Mouse (Mus musculus): ENCODE results near the gene Cebpb. TPM values are rescaled to one million over a fixed set of nuclear protein-coding genes. Genes with fewer than 3 reads are reported as not detected.

Gene Cebpb
- polyA plus RNA-seq, 1 experiment from 2014 or later, result 108 TPM

DNA sequence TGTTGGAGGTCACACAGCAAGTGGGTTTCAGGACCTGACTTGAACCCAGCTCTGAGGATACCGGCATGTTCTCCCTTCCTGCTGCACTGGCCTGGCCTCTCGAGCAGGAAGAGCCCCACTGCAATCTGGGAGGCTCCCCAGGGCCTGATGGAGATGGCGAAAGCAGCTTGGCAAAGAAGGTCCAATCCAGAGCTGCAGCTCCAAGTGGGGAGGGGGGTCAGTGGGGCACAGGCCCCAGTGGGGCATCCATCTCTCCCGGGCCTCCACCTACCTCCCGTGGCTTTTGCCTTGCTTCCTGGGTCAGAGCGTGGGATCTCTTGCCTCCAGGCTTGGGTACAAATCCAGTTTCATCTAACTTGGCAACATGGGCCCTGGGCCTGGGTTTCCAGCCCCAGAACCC is 13.4 kb downstream of the Cebpb start:
- no peaks in the 10 kb centered on the region for H3K4me1 ChIP-seq (ENCODE audit: insufficient read depth, low read depth, low read length)
- no peaks in the 10 kb centered on the region for H3K9me3 ChIP-seq (ENCODE audit: low read length)
- no peaks in the 10 kb centered on the region for H3K27me3 ChIP-seq (replicated peaks; ENCODE audit: insufficient read depth, low read length)
- H3K27ac ChIP-seq (ENCODE audit: low read length), result no peak overlapping the region
- H3K4me2 ChIP-seq (replicated peaks; ENCODE audit: low read depth, low read length), result no peak overlapping the region
- H3K4me3 ChIP-seq (ENCODE audit: low read depth, low read length), result no peak overlapping the region
- DNase-seq (ENCODE audit: low spot score) (no peak), ATAC-seq (no peak)
- TF ChIP-seq EP300 (IDR thresholded peaks at IDR 0.05) (no peak), CTCF (IDR thresholded peaks at IDR 0.05) (no peak)
- no peaks in the 10 kb centered on the region for H3K36me3 ChIP-seq (ENCODE audit: insufficient read depth, low read length)
- H3K9ac ChIP-seq (replicated peaks; ENCODE audit: low read depth), result no peak overlapping the region
- 73% methylated on average over 6 of the region's 6 CpGs for WGBS

DNA sequence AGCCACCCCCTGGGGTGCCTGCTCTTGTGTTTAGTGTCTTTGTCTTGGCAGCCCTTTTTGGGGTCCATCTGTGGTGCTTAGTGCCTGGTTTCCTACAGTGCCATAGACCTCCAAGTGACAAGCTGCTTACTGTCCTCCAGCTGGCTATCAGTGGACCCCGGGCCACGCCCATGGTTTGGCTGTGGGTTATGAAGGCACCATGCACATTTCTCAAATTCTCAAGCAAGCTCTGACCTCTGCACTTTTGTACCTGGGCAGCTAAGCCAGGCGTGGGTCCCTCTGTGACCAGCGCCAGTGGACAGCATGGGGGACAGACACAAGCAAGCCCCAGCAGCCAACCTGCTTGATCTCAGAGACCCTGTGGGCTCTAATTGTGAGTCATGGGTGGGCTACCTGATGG is 15.7 kb downstream of the Cebpb start:
- no peaks in the 10 kb centered on the region for H3K27me3 ChIP-seq (replicated peaks; ENCODE audit: insufficient read depth, low read length)
- H3K36me3 ChIP-seq (ENCODE audit: insufficient read depth, low read length), result no peaks in the 10 kb centered on the region
- ATAC-seq, result no peak
- no peak overlapping the region for H3K27ac ChIP-seq (ENCODE audit: low read length)
- H3K4me3 ChIP-seq (ENCODE audit: low read depth, low read length), result no peak overlapping the region
- no peak overlapping the region for H3K4me2 ChIP-seq (replicated peaks; ENCODE audit: low read depth, low read length)
- no peak for TF ChIP-seq CTCF (IDR thresholded peaks at IDR 0.05)
- TF ChIP-seq EP300 (IDR thresholded peaks at IDR 0.05), result no peak
- DNase-seq (ENCODE audit: low spot score), result no peak
- no peaks in the 10 kb centered on the region for H3K4me1 ChIP-seq (ENCODE audit: insufficient read depth, low read depth, low read length)
- 86% methylated on average over 4 of the region's 4 CpGs for WGBS
- no peaks in the 10 kb centered on the region for H3K9me3 ChIP-seq (ENCODE audit: low read length)
- H3K9ac ChIP-seq (replicated peaks; ENCODE audit: low read depth), result no peak overlapping the region

DNA sequence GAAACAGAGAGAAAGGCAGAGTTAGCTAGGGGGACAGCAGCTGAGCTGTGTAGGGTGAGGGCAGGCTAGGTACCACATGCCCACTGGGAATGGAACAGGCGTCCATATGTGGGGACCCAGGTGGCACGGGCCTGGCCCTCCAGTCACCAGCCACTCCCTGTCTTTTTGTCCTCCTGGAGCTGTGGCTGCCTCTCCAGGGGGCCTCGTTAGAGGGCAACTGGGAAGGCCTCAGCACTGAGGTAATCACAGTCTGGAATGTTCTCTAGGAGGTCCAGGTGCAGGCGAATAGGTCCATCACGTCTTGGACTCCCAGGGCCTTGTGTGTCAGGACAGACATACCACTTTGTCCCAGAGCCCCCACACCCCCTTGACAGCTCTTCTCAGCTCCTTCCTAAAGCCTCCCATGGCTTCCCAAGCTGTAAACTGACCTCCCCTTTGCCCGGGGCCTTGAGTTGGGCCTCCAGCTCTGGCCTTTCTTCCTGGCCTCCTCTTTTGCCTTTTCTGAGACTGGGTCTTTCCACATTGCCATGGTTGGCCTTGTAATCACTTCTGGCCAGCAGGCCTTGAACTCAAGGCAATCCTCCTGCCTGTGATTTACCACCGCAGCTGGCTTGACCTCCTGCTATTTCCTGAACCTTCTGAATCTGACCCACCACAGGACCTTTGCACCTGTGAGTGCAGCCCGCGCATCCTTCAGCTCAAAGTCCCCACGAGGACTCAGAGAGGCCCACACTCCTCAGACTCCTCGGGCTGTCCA is 17.6 kb downstream of the Cebpb start:
- Histone ChIP-seq H3K4me2 (replicated peaks; ENCODE audit: low read depth, low read length) (no peak overlapping the region), H3K27ac (ENCODE audit: low read length) (no peak overlapping the region), H3K36me3 (ENCODE audit: insufficient read depth, low read length) (no peaks in the 10 kb centered on the region), H3K9me3 (ENCODE audit: low read length) (no peaks in the 10 kb centered on the region), H3K4me1 (ENCODE audit: insufficient read depth, low read depth, low read length) (no peaks in the 10 kb centered on the region), H3K9ac (replicated peaks; ENCODE audit: low read depth) (no peak overlapping the region), H3K27me3 (replicated peaks; ENCODE audit: insufficient read depth, low read length) (no peaks in the 10 kb centered on the region), H3K4me3 (ENCODE audit: low read depth, low read length) (no peak overlapping the region)
- peak; percentile 56 for DNase-seq (ENCODE audit: low spot score)
- ATAC-seq, result peak; percentile 59
- TF ChIP-seq CTCF (IDR thresholded peaks at IDR 0.05) (no peak), EP300 (IDR thresholded peaks at IDR 0.05) (no peak)
- WGBS, result 69% methylated on average over 10 of the region's 11 CpGs

DNA sequence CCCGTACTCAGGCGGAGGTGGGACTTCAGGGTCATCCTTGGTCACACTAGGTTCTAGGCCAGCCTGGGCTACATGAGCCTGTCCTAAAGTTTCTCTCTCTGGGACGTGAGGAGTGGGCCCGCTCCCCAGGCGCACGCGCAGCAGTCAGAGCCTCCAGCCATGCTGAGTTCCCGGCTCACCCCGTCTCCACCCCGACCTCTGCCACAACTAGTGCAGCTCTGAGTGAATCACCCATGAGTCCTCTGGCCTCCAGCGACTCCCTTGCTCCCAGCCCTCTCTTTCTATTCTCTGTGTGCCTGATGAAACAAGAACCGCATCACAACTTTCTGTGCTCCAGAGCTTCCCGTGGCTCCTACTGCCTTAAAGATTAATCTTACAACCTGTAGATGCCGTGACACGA is 19.7 kb downstream of the Cebpb start:
- Histone ChIP-seq H3K9ac (replicated peaks; ENCODE audit: low read depth) (no peak overlapping the region), H3K27me3 (replicated peaks; ENCODE audit: insufficient read depth, low read length) (no peaks in the 10 kb centered on the region), H3K27ac (ENCODE audit: low read length) (no peak overlapping the region), H3K36me3 (ENCODE audit: insufficient read depth, low read length) (no peaks in the 10 kb centered on the region), H3K4me1 (ENCODE audit: insufficient read depth, low read depth, low read length) (0 out of 2 replicates have a peak, but pooled peaks cover 1% of the 10 kb centered on the region), H3K4me2 (replicated peaks; ENCODE audit: low read depth, low read length) (no peak overlapping the region), H3K9me3 (ENCODE audit: low read length) (no peaks in the 10 kb centered on the region), H3K4me3 (ENCODE audit: low read depth, low read length) (no peak overlapping the region)
- TF ChIP-seq EP300 (IDR thresholded peaks at IDR 0.05) (no peak), CTCF (IDR thresholded peaks at IDR 0.05) (no peak)
- 55% methylated on average over 15 of the region's 15 CpGs for WGBS
- DNase-seq (ENCODE audit: low spot score) (no peak), ATAC-seq (no peak)

DNA sequence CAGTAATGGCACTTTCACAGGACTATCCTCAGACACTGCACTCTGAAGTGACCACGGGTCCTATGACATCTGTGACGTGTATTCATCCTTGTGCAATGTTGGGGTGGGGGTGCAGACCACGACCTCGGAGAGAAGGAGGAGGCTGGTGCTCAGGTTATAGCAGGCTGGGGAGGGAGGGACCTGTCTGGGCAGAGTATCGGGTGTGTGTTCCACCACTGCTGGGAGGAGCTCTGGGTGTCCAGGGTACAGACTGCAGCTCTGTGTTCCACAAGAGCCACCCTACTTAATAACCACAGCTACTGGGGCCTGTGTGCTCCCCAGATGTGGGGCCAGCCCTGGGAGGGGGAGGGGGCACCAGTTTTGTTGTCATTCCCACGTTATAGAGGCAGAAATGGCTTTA is 21.3 kb downstream of the Cebpb start:
- no peak for DNase-seq (ENCODE audit: low spot score)
- H3K9ac ChIP-seq (replicated peaks; ENCODE audit: low read depth), result no peak overlapping the region

DNA sequence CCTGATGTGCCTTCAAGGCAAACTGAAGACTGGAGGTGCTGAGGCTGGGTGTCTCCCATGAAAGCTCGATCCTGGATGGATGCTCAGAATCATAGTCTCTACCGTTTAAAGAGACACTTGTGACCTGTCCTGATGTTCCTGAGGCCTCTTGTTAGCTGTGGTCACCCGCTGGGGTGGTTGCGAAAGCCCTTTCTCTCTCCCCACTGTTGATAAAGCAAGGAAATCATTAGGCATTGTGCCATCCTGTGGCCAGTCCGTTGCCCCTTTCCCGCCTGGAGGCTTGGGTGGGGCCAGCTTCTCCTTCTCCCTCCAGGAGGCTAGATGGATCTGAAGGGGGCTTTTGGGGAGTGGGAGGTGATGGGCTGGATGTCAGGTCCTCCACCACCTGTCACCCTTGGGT is 21.9 kb downstream of the Cebpb start:
- Histone ChIP-seq H3K9me3 (ENCODE audit: low read length) (no peaks in the 10 kb centered on the region), H3K4me2 (replicated peaks; ENCODE audit: low read depth, low read length) (no peak overlapping the region), H3K36me3 (ENCODE audit: insufficient read depth, low read length) (no peaks in the 10 kb centered on the region), H3K27me3 (replicated peaks; ENCODE audit: insufficient read depth, low read length) (no peaks in the 10 kb centered on the region), H3K27ac (ENCODE audit: low read length) (no peak overlapping the region), H3K4me1 (ENCODE audit: insufficient read depth, low read depth, low read length) (peaks cover 6% of the 10 kb centered on the region; the same call in 1 of the 2 replicates), H3K4me3 (ENCODE audit: low read depth, low read length) (no peak overlapping the region), H3K9ac (replicated peaks; ENCODE audit: low read depth) (no peak overlapping the region)
- no peak for TF ChIP-seq CTCF (IDR thresholded peaks at IDR 0.05)
- no peak for TF ChIP-seq EP300 (IDR thresholded peaks at IDR 0.05)
- ATAC-seq, result no peak
- WGBS, result 31% methylated on average over 6 of the region's 6 CpGs
- DNase-seq (ENCODE audit: low spot score), result peak; percentile 33

More for the DNA sequence above, 21.3 kb downstream of the Cebpb start:
- TF ChIP-seq CTCF (IDR thresholded peaks at IDR 0.05) (no peak), EP300 (IDR thresholded peaks at IDR 0.05) (no peak)
- Histone ChIP-seq H3K4me1 (ENCODE audit: insufficient read depth, low read depth, low read length) (peaks cover 6% of the 10 kb centered on the region; the same call in 1 of the 2 replicates), H3K27me3 (replicated peaks; ENCODE audit: insufficient read depth, low read length) (no peaks in the 10 kb centered on the region), H3K27ac (ENCODE audit: low read length) (no peak overlapping the region), H3K4me3 (ENCODE audit: low read depth, low read length) (no peak overlapping the region), H3K4me2 (replicated peaks; ENCODE audit: low read depth, low read length) (no peak overlapping the region), H3K9me3 (ENCODE audit: low read length) (no peaks in the 10 kb centered on the region), H3K36me3 (ENCODE audit: insufficient read depth, low read length) (no peaks in the 10 kb centered on the region)
- no peak for ATAC-seq
- 55% methylated on average over 6 of the region's 6 CpGs for WGBS

Data from lung, postnatal 0 days (tissue).